Mouse (Mus musculus) brain, embryonic 14.5 days (tissue): ENCODE results near the gene Myl12a.

ENCODE experiments used
- CTCF ChIP-seq: fragments of 200-500 bp; IDR thresholded peaks from 2 replicates; pipeline ENCODE4 v1.5.1; 2012; ENCODE audit warnings: inconsistent platforms, mild to moderate bottlenecking, moderate library complexity, borderline replicate concordance; ENCODE audit not compliant: insufficient read depth, insufficient read length; ENCODE audit errors: extremely low read depth
- POLR2A ChIP-seq: fragments of 200-500 bp; IDR thresholded peaks from 2 replicates; pipeline ENCODE4 v1.6.1; 2012; ENCODE audit warnings: mild to moderate bottlenecking, inconsistent platforms, borderline replicate concordance; ENCODE audit not compliant: poor library complexity, insufficient read depth, insufficient read length, severe bottlenecking; ENCODE audit errors: extremely low read depth

GRCm38 (mm10) chr17:71049292-71049691 lies 46.6 kb upstream of the Myl12a start:
- TF ChIP-seq CTCF (no peak), POLR2A (no peak)
